Mouse (Mus musculus) urinary bladder, postnatal 10 days (tissue): ENCODE results near the gene Taf3.

Source experiments
- DNase-seq: peaks from one replicate; pipeline ENCODE4 v3.0.0; 2022; ENCODE audit warnings: low spot score

Taf3 gene

DNA sequence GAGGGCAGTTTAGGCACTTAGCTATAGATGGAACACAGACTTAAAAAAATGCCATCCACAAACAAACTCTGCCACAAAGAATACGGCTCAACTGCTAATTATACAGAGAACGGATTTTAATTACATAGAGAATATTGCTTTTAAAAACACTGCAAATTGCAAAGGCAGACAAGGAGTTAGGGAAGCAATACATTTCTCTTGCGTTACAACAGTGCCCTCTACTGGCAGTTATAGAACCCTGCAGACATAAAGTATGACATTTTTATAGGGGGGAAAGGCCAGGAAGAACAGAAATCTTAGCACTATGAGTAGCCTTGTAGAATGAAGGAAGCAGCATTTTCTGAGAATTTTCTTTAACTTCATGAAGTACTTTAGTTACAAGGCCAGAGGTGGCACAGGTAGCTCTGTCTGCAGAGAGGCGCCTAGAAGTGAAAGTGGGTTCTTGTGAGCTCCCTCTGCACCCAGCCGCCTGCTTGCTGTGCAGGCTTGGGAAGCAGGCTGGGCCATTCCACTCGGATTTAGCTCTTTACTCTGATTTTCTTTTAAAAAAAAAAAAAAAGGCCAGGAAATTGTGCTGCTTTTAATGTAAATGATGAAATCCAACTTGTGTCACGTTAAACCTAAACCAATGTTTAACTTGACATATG, 38.0 kb downstream of the Taf3 start:
- DNase-seq, result no peak

GRCm38 (mm10) chr2:10009671-10010254, 38.6 kb downstream of the Taf3 start:
- DNase-seq, result no peak

DNA sequence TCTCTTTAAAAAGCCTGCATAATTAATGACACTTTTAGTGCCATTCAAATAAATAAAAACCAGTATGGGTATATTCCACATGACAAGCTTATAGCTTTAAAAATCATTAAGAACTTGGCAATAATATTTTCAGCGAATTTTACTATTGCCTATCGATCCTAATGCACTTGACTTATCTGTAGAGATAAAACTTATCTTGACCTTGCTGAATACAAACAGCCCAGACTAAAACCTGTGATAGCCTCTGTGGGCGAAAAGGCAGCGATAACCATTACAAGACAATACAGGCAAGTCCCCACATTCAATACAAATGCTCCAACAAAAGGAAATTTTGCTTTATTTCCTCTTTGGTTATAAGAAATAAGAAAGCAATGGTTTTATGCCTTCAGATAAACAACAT, 39.8 kb downstream of the Taf3 start:
- no peak for DNase-seq

- DNase-seq, result no peak
These were observed 43.3 kb downstream of the Taf3 start for GRCm38 (mm10) chr2:10004960-10005621.

GRCm38 (mm10) chr2:10003358-10003757, 45.0 kb downstream of the Taf3 start:
- DNase-seq, result no peak

DNA sequence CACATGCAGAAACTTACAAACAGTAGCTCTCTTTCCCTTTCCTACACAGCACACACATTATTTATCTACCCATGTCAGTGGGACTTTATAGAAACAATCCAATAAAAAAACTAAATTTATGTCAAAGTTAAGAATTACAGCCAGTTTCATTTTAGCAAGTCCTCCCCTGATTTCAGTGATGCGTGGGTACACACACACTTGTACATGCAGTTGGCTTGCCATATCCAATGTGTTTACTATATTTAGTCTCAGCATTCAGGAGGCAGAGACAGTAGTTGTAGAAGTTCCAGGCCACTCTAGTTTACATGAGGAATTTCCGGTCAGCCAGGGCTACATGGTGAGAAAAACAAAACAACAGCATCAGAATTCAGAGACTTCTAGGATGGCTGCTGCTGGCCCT, 46.8 kb downstream of the Taf3 start:
- no peak for DNase-seq

DNA sequence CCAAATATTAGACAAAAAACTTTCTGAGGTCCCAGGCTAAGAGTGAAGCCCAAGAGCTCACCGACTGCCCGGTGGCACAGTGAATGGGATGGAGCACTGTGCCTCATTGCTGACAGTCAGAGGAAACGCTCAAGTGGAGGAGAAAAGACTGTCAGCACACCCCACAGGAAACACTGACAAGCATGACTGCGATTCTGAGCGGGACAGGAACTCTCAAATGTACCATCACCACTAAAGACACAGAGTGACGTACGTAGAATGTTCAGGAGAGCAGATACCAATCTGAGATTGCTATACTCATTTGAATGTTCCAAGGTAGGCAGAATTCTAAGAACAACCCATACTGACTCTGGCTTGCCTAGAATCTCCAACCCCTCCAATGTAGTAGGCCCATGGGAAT, 50.9 kb downstream of the Taf3 start:
- no peak for DNase-seq

DNA sequence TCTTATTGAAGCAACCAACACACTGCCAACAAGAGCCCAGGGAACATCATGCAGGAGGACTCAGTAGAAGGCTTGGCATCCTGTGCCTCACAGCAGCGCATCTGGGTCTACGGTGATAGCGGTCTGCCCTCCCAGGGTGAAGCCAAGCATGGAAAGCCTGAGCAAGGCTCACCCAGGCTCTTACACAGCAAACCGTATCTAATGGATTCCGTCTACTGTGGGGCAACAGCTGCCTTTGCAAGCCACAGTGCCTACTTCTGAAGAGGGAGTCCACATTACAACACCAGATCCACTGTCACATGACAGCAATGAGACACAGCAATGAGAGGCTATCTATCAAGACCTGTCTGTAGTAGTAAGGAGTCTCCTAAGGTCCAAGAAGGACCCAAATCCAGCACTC, 52.3 kb downstream of the Taf3 start:
- DNase-seq, result no peak

- DNase-seq, result no peak
These were observed 57.6 kb downstream of the Taf3 start for GRCm38 (mm10) chr2:9990690-9991229.

DNA sequence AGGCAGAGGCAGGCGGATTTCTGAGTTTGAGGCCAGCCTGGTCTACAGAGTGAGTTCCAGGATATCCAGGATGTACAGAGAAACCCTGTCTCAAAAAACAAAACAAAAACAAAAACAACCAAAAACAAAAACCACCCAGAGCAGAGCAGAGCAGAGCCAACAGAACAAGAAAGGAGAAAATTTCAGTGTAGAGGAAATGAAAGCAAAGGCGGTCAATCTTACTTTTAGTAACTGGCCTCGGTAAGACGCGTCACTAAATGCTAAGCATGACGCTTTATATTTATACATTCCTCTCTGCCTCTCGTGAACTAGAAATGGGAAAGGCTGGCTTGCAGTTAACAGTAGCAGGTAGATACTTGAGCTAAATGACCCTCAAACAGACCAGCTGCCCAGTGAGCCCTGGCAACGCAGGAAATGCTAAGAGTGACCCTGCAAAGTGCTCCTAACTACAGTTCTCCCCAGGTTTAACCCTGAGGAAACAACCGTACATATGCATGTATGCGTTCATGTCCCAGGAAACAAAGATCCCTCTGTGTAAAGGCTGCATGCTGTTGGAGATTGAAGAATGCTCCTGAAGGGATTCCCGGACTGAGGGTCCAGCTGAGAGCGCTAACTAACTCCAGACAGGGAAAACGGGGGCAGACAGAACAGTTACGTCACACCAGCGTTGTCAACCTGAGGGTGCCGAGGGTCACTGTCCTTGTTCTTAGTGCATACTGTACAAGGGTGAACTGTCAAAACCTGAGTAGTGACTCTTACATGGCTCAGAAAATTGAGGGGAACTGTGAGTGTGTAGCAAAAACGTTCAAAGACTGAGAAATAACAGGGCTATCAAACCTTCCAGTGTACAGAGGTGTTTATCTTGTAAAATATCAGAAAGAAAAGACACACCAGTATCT, 58.5 kb downstream of the Taf3 start:
- DNase-seq, result no peak

- no peak for DNase-seq
These were observed 60.1 kb downstream of the Taf3 start for GRCm38 (mm10) chr2:9988290-9988689.

DNA sequence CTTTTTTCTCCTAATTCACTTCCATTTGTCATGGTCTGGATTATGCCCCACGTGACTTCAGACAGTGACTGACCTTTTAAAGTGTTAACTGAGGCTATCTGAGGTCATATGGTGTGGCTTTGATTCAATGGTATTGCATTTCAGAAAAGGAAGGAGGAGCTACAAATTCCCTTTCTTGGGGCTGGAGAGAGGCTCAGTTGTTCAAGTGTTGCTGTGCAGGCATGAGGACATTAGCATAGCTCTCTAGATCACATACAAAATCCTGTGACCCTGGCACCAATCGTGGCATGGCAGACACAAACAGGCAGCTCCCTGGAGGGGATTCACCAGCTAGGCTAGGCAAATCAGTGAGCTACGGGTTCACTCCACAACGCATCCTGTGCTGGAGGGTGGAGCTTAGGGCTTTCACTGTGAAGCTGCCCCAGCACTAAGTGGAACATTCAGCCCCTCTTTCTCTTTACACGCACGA, 62.4 kb downstream of the Taf3 start:
- no peak for DNase-seq

GRCm38 (mm10) chr2:9982446-9982845, 66.0 kb downstream of the Taf3 start:
- DNase-seq, result no peak

GRCm38 (mm10) chr2:9971927-9972326, 76.5 kb downstream of the Taf3 start:
- no peak for DNase-seq

GRCm38 (mm10) chr2:9970579-9970978, 77.8 kb downstream of the Taf3 start:
- DNase-seq, result no peak

- DNase-seq, result no peak
These were observed 78.2 kb downstream of the Taf3 start for GRCm38 (mm10) chr2:9970178-9970577.

GRCm38 (mm10) chr2:9969734-9970133, 78.7 kb downstream of the Taf3 start:
- DNase-seq, result no peak

DNA sequence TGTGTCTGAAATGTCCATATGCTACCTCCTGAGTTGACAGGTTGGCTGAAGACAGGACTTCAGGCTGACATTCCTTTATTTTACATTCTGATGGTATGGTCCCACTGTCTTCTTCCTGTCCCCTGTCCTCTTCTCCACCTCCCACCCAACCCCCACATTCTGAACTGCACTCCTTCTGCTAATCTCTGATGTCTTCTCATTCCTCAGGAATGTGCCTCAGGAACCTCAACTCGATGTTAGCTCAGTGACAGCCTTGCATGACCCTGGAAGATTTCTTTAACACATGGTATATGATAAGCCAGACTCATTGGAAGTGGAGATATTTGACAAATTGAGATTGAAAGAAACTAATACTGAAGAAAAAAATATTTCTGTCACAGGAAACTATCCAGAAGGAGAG, 81.8 kb downstream of the Taf3 start:
- no peak for DNase-seq

- DNase-seq, result no peak
These were observed 82.8 kb downstream of the Taf3 start for GRCm38 (mm10) chr2:9965608-9966007.

DNA sequence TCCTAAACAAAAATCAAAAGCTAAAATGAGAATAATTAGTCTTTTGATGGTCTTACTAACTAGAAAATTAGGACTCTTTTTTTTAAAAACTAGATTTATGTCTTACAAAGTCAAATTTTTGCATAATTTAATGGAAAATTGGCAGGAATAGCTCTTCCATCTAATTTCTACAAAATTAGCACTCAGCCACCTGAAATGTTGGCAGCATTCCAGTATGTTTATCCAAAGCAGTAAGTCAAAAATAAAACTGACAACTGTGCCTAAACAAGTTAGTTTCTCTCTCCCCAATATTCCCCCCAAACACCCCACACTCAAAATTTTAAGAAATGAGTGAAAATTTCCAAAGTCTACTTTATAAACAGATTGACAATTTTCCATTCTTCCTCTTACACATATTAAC, 85.5 kb downstream of the Taf3 start:
- DNase-seq, result no peak

DNA sequence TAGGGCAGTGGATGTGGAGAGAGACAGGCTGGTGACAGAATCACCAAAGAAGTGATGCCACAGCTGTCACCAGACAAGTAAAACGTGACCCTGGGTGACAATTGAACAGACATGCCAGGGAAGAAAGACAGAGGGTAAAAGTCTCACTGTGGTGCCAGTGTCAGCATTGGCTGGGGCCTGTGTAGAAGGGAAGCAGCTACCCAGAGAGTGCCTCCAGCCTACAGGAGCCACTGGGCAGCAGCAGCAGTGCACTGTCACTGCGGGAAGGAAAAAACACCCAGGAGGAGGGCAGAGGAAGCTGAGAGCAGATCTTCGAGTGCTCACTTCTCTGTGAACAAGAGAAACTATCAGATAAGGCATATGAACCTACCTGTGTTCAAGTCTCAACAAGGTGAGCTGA, 86.7 kb downstream of the Taf3 start:
- DNase-seq, result no peak

- no peak for DNase-seq
These were observed 90.4 kb downstream of the Taf3 start for GRCm38 (mm10) chr2:9958011-9958410.
